Mouse (Mus musculus) monocyte, adult 59 days (primary cell): ENCODE data around the gene Ano10. TPM values are rescaled to one million over a fixed set of nuclear protein-coding genes. Genes with fewer than 3 reads are reported as not detected.

Experiments used
- total RNA-seq, 2 experiments: library from RNA; stranded (reverse); gene quantifications; one replicate each; pipeline ENCODE4 v1.2.4; 2023

Gene Ano10
- total RNA-seq, result 10 to 100 TPM; 21.4 to 30.3 TPM

DNA sequence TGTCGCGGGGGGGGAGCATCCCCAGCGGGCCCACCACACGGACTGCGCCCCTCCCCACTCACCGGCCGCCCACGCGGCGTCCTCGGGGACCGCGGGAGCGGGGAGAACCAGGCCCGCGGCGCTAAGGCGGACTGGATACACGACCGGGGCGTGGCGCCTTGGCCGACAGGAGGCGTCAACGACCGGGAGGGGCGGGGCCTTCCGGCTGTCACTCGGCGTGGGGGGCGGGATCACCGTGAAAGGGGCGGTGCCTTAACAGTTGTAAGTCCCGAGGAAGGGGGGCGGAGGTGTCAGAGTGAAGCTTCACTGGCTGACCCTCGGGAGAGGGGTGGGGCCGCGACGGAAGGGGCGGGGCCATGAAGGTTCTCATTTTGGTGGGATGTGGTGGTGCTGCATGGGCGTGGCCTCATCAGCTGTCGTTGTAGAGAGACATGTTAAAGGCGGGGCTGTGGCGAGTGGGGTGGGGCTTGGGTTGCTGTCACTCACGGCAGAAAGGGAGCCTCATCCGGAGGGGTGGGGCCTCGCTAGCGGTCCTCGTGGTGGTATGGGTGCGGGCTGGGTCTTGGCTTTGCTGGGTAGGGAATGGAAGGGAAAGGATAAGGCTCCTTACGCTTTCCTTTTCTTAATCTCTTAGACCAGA lies at the start of gene Ano10:
Gene Ano10 (minus strand): TSS at position 182 of the 640 bp plus-strand sequence.

Other genes starting within 250 kb of the Ano10 start
- gene Snrk, start 177.2 kb downstream of the Ano10 start, total RNA-seq, result 100 to 1,000 TPM in 1 of 2 experiments, 10 to 100 TPM in 1; 98.6 to 113 TPM
- gene Abhd5, start 57.2 kb upstream of the Ano10 start, total RNA-seq, result 10 to 100 TPM; 32.6 to 44.3 TPM